Mouse (Mus musculus) stomach, postnatal 0 days (tissue): ENCODE results near the gene Hnrnpa1.

Experiments
- CTCF ChIP-seq: IDR thresholded peaks from 2 replicates; pipeline ENCODE4 v1.5.1; 2016; ENCODE audit warnings: antibody characterized with exemption, low read depth, mild to moderate bottlenecking, moderate library complexity
- EP300 ChIP-seq: optimal IDR thresholded peaks from 2 replicates; pipeline ENCODE3; 2016; ENCODE audit warnings: antibody characterized with exemption

GRCm38 (mm10) chr15:103251595-103251994 is 11.4 kb downstream of the Hnrnpa1 start:
- no peak for TF ChIP-seq CTCF
- TF ChIP-seq EP300: no peak
